Mouse (Mus musculus) olfactory bulb, adult 2 months (tissue): ENCODE measurements around the gene Dnaja1. TPM values are rescaled to one million over a fixed set of nuclear protein-coding genes. Genes with fewer than 3 reads are reported as not detected.
A peak's percentile ranks its signal among the peaks of the same experiment; 100 is the strongest.

ENCODE experiments used
- H3K27ac ChIP-seq: fragments of 200-500 bp; 2 replicates; pipeline ENCODE4 v1.5.1; 2012; ENCODE audit warnings: low read depth, low read length; ENCODE audit not compliant: insufficient read depth
- H3K4me1 ChIP-seq: fragments of 200-500 bp; 2 replicates; pipeline ENCODE4 v1.6.1; 2012; ENCODE audit warnings: low read length; ENCODE audit not compliant: control insufficient read depth, insufficient read depth
- H3K4me3 ChIP-seq: fragments of 200-500 bp; 2 replicates; pipeline ENCODE4 v1.5.1; 2012; ENCODE audit warnings: mild to moderate bottlenecking, low read depth, low read length, moderate library complexity; ENCODE audit not compliant: insufficient read depth
- CTCF ChIP-seq: fragments of 200-500 bp; IDR thresholded peaks from 2 replicates; pipeline ENCODE4 v1.5.1; 2012; ENCODE audit warnings: low read depth, mild to moderate bottlenecking, low read length, moderate library complexity; ENCODE audit not compliant: insufficient read depth
- POLR2A ChIP-seq: fragments of 200-500 bp; IDR thresholded peaks from 2 replicates; pipeline ENCODE4 v1.6.1; 2012; ENCODE audit warnings: mild to moderate bottlenecking, low read depth, low read length, moderate library complexity; ENCODE audit not compliant: insufficient read depth
- WGBS: fragments of 180-500 bp; shearing (Covaris S2); methylation state at CpG from one replicate; pipeline ENCODE4 v1.1.7; 2018; 5-methylcytosine and 5-hydroxymethylcytosine counted together
- polyA plus RNA-seq: library from polyadenylated mRNA; stranded (reverse); fragments of >200 nt; gene quantifications from 2 replicates; pipeline ENCODE4 v1.2.4, GENCODE M21; 2012; ENCODE audit warnings: low replicate concordance; ENCODE audit not compliant: missing spikeins, insufficient read depth, insufficient read length

The Dnaja1 gene
- polyA plus RNA-seq = 375 TPM in 1 of 2 replicates, not detected in the other

- under 1% methylated on average over 54 of the region's 54 CpGs for WGBS
- Histone ChIP-seq H3K4me3 (peak within 1 kb of the TSS; percentile 65), H3K27ac (peak within 1 kb of the TSS; percentile 98), H3K4me1 (peaks cover 4% of the 10 kb centered on the region)
- TF ChIP-seq CTCF (no peak), POLR2A (peak; percentile 77; the same call in 1 of the 2 replicates)
Measured at GRCm38 (mm10) chr4:40722011-40722666, at the start of gene Dnaja1. TSS of gene Dnaja1 (plus strand) at chr4:40722150.

- H3K4me3 ChIP-seq = no peak overlapping the region
- WGBS = 96% methylated on average over 5 of the region's 5 CpGs
- H3K4me1 ChIP-seq = peaks cover 3% of the 10 kb centered on the region
- TF ChIP-seq POLR2A = no peak
- no peak for TF ChIP-seq CTCF
- no peak overlapping the region for H3K27ac ChIP-seq
Measured at GRCm38 (mm10) chr4:40673526-40673925, 48.4 kb upstream of the Dnaja1 start.

GRCm38 (mm10) chr4:40676338-40676737 is 45.6 kb upstream of the Dnaja1 start:
- TF ChIP-seq CTCF (no peak), POLR2A (no peak)
- H3K4me3 ChIP-seq = no peak overlapping the region
- H3K27ac ChIP-seq = no peak overlapping the region
- 15% methylated on average over 14 of the region's 14 CpGs for WGBS
- H3K4me1 ChIP-seq = peaks cover 3% of the 10 kb centered on the region

- no peak overlapping the region for H3K27ac ChIP-seq
- H3K4me3 ChIP-seq = no peak overlapping the region
- H3K4me1 ChIP-seq = peaks cover 3% of the 10 kb centered on the region
- 52% methylated on average over 5 of the region's 5 CpGs for WGBS
- TF ChIP-seq CTCF (no peak), POLR2A (no peak)
Measured at GRCm38 (mm10) chr4:40677132-40677531, 44.8 kb upstream of the Dnaja1 start.

- peak; percentile 29; the same call in 1 of the 2 replicates for TF ChIP-seq CTCF
- no peak for TF ChIP-seq POLR2A
- no peak overlapping the region for H3K27ac ChIP-seq
- H3K4me3 ChIP-seq = no peak overlapping the region
- H3K4me1 ChIP-seq = peaks cover 3% of the 10 kb centered on the region
- WGBS = 55% methylated on average over 5 of the region's 5 CpGs
Measured at GRCm38 (mm10) chr4:40680250-40680860, 41.6 kb upstream of the Dnaja1 start.

- Histone ChIP-seq H3K4me3 (no peak overlapping the region), H3K4me1 (no peaks in the 10 kb centered on the region), H3K27ac (no peak overlapping the region)
- 4% methylated on average over 3 of the region's 3 CpGs for WGBS
- TF ChIP-seq CTCF = no peak
Measured at GRCm38 (mm10) chr4:40681908-40682307, 40.0 kb upstream of the Dnaja1 start.

- no peaks in the 10 kb centered on the region for H3K4me1 ChIP-seq
- H3K27ac ChIP-seq = no peak overlapping the region
- no peak overlapping the region for H3K4me3 ChIP-seq
- TF ChIP-seq CTCF (no peak), POLR2A (no peak)
- 91% methylated on average over 5 of the region's 5 CpGs for WGBS
Measured at GRCm38 (mm10) chr4:40682359-40682758, 39.6 kb upstream of the Dnaja1 start.

- no peak overlapping the region for H3K27ac ChIP-seq
- TF ChIP-seq CTCF = no peak
- no peak for TF ChIP-seq POLR2A
- H3K4me1 ChIP-seq = no peaks in the 10 kb centered on the region
- WGBS = 88% methylated on average over 2 of the region's 2 CpGs
- no peak overlapping the region for H3K4me3 ChIP-seq
Measured at GRCm38 (mm10) chr4:40683306-40683705, 38.6 kb upstream of the Dnaja1 start.

- TF ChIP-seq CTCF (no peak), POLR2A (no peak)
- 90% methylated on average over 11 of the region's 11 CpGs for WGBS
- H3K27ac ChIP-seq = no peak overlapping the region
- H3K4me1 ChIP-seq = no peaks in the 10 kb centered on the region
- H3K4me3 ChIP-seq = no peak overlapping the region
Measured at GRCm38 (mm10) chr4:40691100-40691499, 30.9 kb upstream of the Dnaja1 start.

- no peak overlapping the region for H3K4me3 ChIP-seq
- no peak for TF ChIP-seq CTCF
- no peak for TF ChIP-seq POLR2A
- 85% methylated on average over 7 of the region's 7 CpGs for WGBS
- H3K27ac ChIP-seq = no peak overlapping the region
- no peaks in the 10 kb centered on the region for H3K4me1 ChIP-seq
Measured at GRCm38 (mm10) chr4:40697059-40697458, 24.9 kb upstream of the Dnaja1 start.
